Mouse (Mus musculus) kidney, adult 2 months (tissue): Measurements from ENCODE around the gene Slc28a1.

Source experiments
- CTCF ChIP-seq: fragments of 200-500 bp; conservative IDR thresholded peaks from 2 replicates; pipeline ENCODE4 v1.5.1; 2011; ENCODE audit warnings: low read depth, mild to moderate bottlenecking, control low read depth, low read length, moderate library complexity, mixed read lengths; ENCODE audit not compliant: insufficient read depth, insufficient read length
- POLR2A ChIP-seq: fragments of 200-500 bp; IDR thresholded peaks from one replicate; pipeline ENCODE4 v1.6.1; 2011; ENCODE audit warnings: low read depth, low read length, control low read depth

GRCm38 (mm10) chr7:81184136-81184535 is 69.5 kb downstream of the Slc28a1 start:
- no peak for TF ChIP-seq CTCF
- TF ChIP-seq POLR2A, result no peak
